Mouse (Mus musculus) limb, embryonic 10.5 days (tissue): ENCODE results near the gene Klf16. TPM values are rescaled to one million over a fixed set of nuclear protein-coding genes. Genes with fewer than 3 reads are reported as not detected.
A peak's percentile ranks its signal among the peaks of the same experiment; 100 is the strongest.

Experiments used
- DNase-seq: peaks from one replicate; pipeline ENCODE4 v3.0.0-alpha.2; 2017; ENCODE audit warnings: low spot score
- H3K27ac ChIP-seq: fragments of 300-500 bp; sonication (generic); 2 replicates; pipeline ENCODE4 v1.5.1; 2016; ENCODE audit warnings: mild to moderate bottlenecking
- H3K27me3 ChIP-seq: fragments of 300-500 bp; sonication (generic); 2 replicates; pipeline ENCODE4 v1.6.1; 2016; ENCODE audit warnings: low read depth, mild to moderate bottlenecking; ENCODE audit not compliant: poor library complexity, severe bottlenecking
- H3K36me3 ChIP-seq: fragments of 300-500 bp; sonication (generic); 2 replicates; pipeline ENCODE4 v1.6.1; 2016; ENCODE audit warnings: mild to moderate bottlenecking, moderate library complexity
- H3K4me1 ChIP-seq: fragments of 300-500 bp; sonication (generic); 2 replicates; pipeline ENCODE4 v1.6.1; 2016
- H3K4me3 ChIP-seq: fragments of 300-500 bp; sonication (generic); 2 replicates; pipeline ENCODE4 v1.5.1; 2016; ENCODE audit warnings: mild to moderate bottlenecking, moderate library complexity
- H3K9me3 ChIP-seq: fragments of 300-500 bp; sonication (generic); replicated peaks from 2 replicates; pipeline ENCODE4 v1.6.1; 2016; ENCODE audit warnings: mild to moderate bottlenecking
- WGBS: fragments of 180-500 bp; shearing (Covaris S2); methylation state at CpG from one replicate; pipeline ENCODE4 v1.1.7; 2016; 5-methylcytosine and 5-hydroxymethylcytosine counted together
- polyA plus RNA-seq: library from polyadenylated mRNA; unstranded; fragments of >200 nt; fragmentation: Nextera tagmentation; extraction: Ambion mirVana; gene quantifications from 2 replicates; pipeline ENCODE4 v1.2.1, GENCODE M21; 2016

Klf16 gene
- polyA plus RNA-seq, 1 experiment from 2014 or later = 8.7 TPM

- H3K4me3 ChIP-seq = peak within 1 kb of the TSS; percentile 89
Observed at GRCm38 (mm10) chr10:80561116-80561944, 15.8 kb downstream of the Klf16 start, which contains the start of gene Rexo1. Gene Rexo1 (minus strand): TSS chr10:80561560.

GRCm38 (mm10) chr10:80560621-80561020 lies 16.5 kb downstream of the Klf16 start:
- Histone ChIP-seq H3K4me1 (peaks cover 41% of the 10 kb centered on the region), H3K27me3 (no peaks in the 10 kb centered on the region), H3K36me3 (peaks cover 21% of the 10 kb centered on the region), H3K9me3 (no peaks in the 10 kb centered on the region), H3K4me3 (peak overlapping the region; percentile 89), H3K27ac (peak overlapping the region; percentile 98)
- 1% methylated on average over 13 of the region's 13 CpGs for WGBS
- DNase-seq = no peak

More at GRCm38 (mm10) chr10:80561116-80561944, 15.8 kb downstream of the Klf16 start, which contains the start of gene Rexo1:
- peaks cover 43% of the 10 kb centered on the region for H3K4me1 ChIP-seq
- H3K36me3 ChIP-seq = peaks cover 21% of the 10 kb centered on the region
- DNase-seq = peak; percentile 95
- peak within 1 kb of the TSS; percentile 98 for H3K27ac ChIP-seq
- H3K27me3 ChIP-seq = no peaks in the 10 kb centered on the region
- H3K9me3 ChIP-seq = no peaks in the 10 kb centered on the region
- under 1% methylated on average over 72 of the region's 72 CpGs for WGBS

GRCm38 (mm10) chr10:80559431-80559830 lies 17.7 kb downstream of the Klf16 start:
- Histone ChIP-seq H3K4me1 (peaks cover 43% of the 10 kb centered on the region), H3K4me3 (0 out of 2 replicates have a peak overlapping the region, but pooled peaks have one; percentile 20)
- 92% methylated on average over 7 of the region's 7 CpGs for WGBS

GRCm38 (mm10) chr10:80557346-80557965 lies 19.7 kb downstream of the Klf16 start:
- Histone ChIP-seq H3K36me3 (peaks cover 29% of the 10 kb centered on the region), H3K4me3 (no peak overlapping the region), H3K27me3 (no peaks in the 10 kb centered on the region), H3K9me3 (no peaks in the 10 kb centered on the region), H3K4me1 (peaks cover 41% of the 10 kb centered on the region), H3K27ac (no peak overlapping the region)
- 42% methylated on average over 5 of the region's 5 CpGs for WGBS
- DNase-seq = peak; percentile 83

More at GRCm38 (mm10) chr10:80559431-80559830, 17.7 kb downstream of the Klf16 start:
- DNase-seq = no peak
- Histone ChIP-seq H3K27ac (no peak overlapping the region), H3K9me3 (no peaks in the 10 kb centered on the region), H3K36me3 (peaks cover 21% of the 10 kb centered on the region), H3K27me3 (no peaks in the 10 kb centered on the region)

- Histone ChIP-seq H3K4me3 (no peak overlapping the region; the same call in 1 of the 2 replicates), H3K36me3 (peaks cover 54% of the 10 kb centered on the region), H3K4me1 (peaks cover 19% of the 10 kb centered on the region), H3K9me3 (no peaks in the 10 kb centered on the region), H3K27me3 (no peaks in the 10 kb centered on the region), H3K27ac (no peak overlapping the region)
- 86% methylated on average over 6 of the region's 6 CpGs for WGBS
- no peak for DNase-seq
Observed at GRCm38 (mm10) chr10:80553997-80554396, 23.1 kb downstream of the Klf16 start.

GRCm38 (mm10) chr10:80553575-80553974 lies 23.5 kb downstream of the Klf16 start:
- Histone ChIP-seq H3K4me1 (peaks cover 18% of the 10 kb centered on the region), H3K4me3 (no peak overlapping the region; the same call in 1 of the 2 replicates), H3K9me3 (no peaks in the 10 kb centered on the region), H3K27ac (no peak overlapping the region), H3K27me3 (no peaks in the 10 kb centered on the region), H3K36me3 (peaks cover 57% of the 10 kb centered on the region)
- 85% methylated on average over 8 of the region's 8 CpGs for WGBS
- DNase-seq = no peak

GRCm38 (mm10) chr10:80552364-80552763 lies 24.8 kb downstream of the Klf16 start:
- H3K9me3 ChIP-seq = no peaks in the 10 kb centered on the region
- H3K4me1 ChIP-seq = peaks cover 6% of the 10 kb centered on the region
- peaks cover 68% of the 10 kb centered on the region for H3K36me3 ChIP-seq
- 63% methylated on average over 9 of the region's 9 CpGs for WGBS
- no peak for DNase-seq
- no peak overlapping the region for H3K27ac ChIP-seq
- no peak overlapping the region for H3K4me3 ChIP-seq
- H3K27me3 ChIP-seq = no peaks in the 10 kb centered on the region

- H3K4me1 ChIP-seq = no peaks in the 10 kb centered on the region
- peaks cover 85% of the 10 kb centered on the region for H3K36me3 ChIP-seq
- no peaks in the 10 kb centered on the region for H3K9me3 ChIP-seq
- DNase-seq = no peak
- 95% methylated on average over 21 of the region's 21 CpGs for WGBS
- H3K4me3 ChIP-seq = no peak overlapping the region
- no peaks in the 10 kb centered on the region for H3K27me3 ChIP-seq
- no peak overlapping the region for H3K27ac ChIP-seq
Observed at GRCm38 (mm10) chr10:80549279-80549678, 27.8 kb downstream of the Klf16 start.

GRCm38 (mm10) chr10:80548428-80549006 lies 28.6 kb downstream of the Klf16 start:
- H3K9me3 ChIP-seq = no peaks in the 10 kb centered on the region
- WGBS = 77% methylated on average over 10 of the region's 10 CpGs
- peaks cover 85% of the 10 kb centered on the region for H3K36me3 ChIP-seq
- H3K27me3 ChIP-seq = no peaks in the 10 kb centered on the region
- H3K27ac ChIP-seq = no peak overlapping the region
- no peak overlapping the region for H3K4me3 ChIP-seq
- no peaks in the 10 kb centered on the region for H3K4me1 ChIP-seq
- peak; percentile 83 for DNase-seq

GRCm38 (mm10) chr10:80547539-80547938 lies 29.6 kb downstream of the Klf16 start:
- no peak overlapping the region for H3K27ac ChIP-seq
- no peak for DNase-seq
- H3K27me3 ChIP-seq = no peaks in the 10 kb centered on the region
- no peak overlapping the region for H3K4me3 ChIP-seq
- H3K9me3 ChIP-seq = no peaks in the 10 kb centered on the region
- H3K36me3 ChIP-seq = peaks cover 92% of the 10 kb centered on the region
- WGBS = 94% methylated on average over 15 of the region's 15 CpGs
- H3K4me1 ChIP-seq = no peaks in the 10 kb centered on the region

GRCm38 (mm10) chr10:80546945-80547344 lies 30.2 kb downstream of the Klf16 start:
- Histone ChIP-seq H3K27ac (no peak overlapping the region), H3K4me1 (no peaks in the 10 kb centered on the region), H3K4me3 (no peak overlapping the region), H3K27me3 (no peaks in the 10 kb centered on the region), H3K36me3 (peaks cover 93% of the 10 kb centered on the region), H3K9me3 (no peaks in the 10 kb centered on the region)
- no peak for DNase-seq
- 91% methylated on average over 4 of the region's 4 CpGs for WGBS

- Histone ChIP-seq H3K4me3 (no peak overlapping the region), H3K27me3 (no peaks in the 10 kb centered on the region), H3K9me3 (no peaks in the 10 kb centered on the region), H3K27ac (no peak overlapping the region), H3K36me3 (peaks cover 99% of the 10 kb centered on the region), H3K4me1 (no peaks in the 10 kb centered on the region)
- WGBS = 94% methylated on average over 8 of the region's 8 CpGs
- DNase-seq = no peak
Observed at GRCm38 (mm10) chr10:80545590-80545989, 31.5 kb downstream of the Klf16 start.

- Histone ChIP-seq H3K9me3 (no peaks in the 10 kb centered on the region), H3K27me3 (peaks cover 4% of the 10 kb centered on the region; the same call in 1 of the 2 replicates), H3K4me1 (peaks cover 3% of the 10 kb centered on the region), H3K36me3 (peaks cover 82% of the 10 kb centered on the region), H3K4me3 (no peak overlapping the region), H3K27ac (0 out of 2 replicates have a peak overlapping the region, but pooled peaks have one; percentile 8)
- DNase-seq = no peak
- 94% methylated on average over 14 of the region's 14 CpGs for whole genome bisulfite sequencing
Observed at GRCm38 (mm10) chr10:80543873-80544272, 33.2 kb downstream of the Klf16 start.
